Mouse (Mus musculus) left cerebral cortex, postnatal 36 days (tissue): ENCODE data around the gene Nasp. TPM values are rescaled to one million over a fixed set of nuclear protein-coding genes. Genes with fewer than 3 reads are reported as not detected.
"Not testable (repeated sequence)": the region's sequence is repeated elsewhere in the genome, so short reads cannot be mapped to it uniquely, and the experiment has no call there.

Experiments
- DNase-seq, 2 experiments: peaks; one replicate each; pipeline ENCODE4 v3.0.0; 2021 to 2022; ENCODE audit warnings: low spot score in 2 of 2, mixed read lengths in 1 of 2
- intact Hi-C: fragments of 180-260 bp; cut with DNase I; formaldehyde crosslinking; loops from one replicate; pipeline ENCODE4 v1.15.1; 2025
- total RNA-seq, 2 experiments: library from RNA; stranded (reverse); gene quantifications; 2 replicates each; pipeline ENCODE4 v1.2.3; 2021

Nasp gene
- 10 to 100 TPM; 26.9 to 34.8 TPM for total RNA-seq

DNA sequence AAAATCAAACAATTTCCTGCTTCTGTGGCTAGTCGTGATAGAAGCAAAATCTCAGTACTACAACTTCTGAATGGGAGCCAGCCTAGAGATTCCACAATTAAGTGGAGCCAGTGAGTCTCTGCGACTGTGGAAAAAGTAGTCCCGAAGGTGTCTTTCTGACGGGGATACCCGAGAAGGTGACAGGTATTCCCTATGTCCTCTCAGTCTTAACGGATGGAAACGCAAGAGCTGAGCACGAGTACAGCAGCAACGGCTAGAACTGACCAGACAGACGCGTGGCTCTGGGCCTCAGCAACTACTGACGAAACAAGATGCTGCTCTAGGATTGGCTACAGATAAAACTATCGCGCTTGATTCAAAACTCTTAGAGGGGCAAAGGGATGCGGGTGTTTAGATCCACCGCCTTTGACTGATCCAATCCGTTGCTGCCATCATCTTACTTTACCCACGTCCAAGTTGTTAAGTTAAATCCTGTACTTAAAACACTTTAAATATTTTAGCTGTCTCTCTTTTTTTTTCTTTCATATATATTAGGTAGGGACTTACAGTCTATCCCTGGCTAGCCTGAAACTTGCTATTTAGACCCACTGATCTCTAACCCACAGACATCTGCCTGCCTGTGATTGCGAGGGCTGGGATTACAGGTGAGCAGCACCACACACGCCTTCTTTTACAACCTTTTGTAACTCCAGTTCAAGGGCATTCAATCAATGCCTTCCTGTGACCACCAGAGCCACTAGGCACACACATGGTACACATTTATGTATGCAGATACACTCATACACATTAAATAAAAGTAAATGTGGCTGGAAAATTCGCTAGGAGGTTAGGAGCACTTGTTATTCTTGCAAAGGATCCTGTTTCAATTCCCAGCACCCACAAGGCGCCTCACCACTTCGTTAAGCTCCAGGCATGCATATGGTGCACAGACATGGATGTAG lies at the start of gene Nasp:
Gene Nasp (minus strand): TSS at position 220 of the 941 bp plus-strand sequence.
- DNase-seq, result peak; percentile 78 to 83
- intact Hi-C loops, result no loop called here

DNA sequence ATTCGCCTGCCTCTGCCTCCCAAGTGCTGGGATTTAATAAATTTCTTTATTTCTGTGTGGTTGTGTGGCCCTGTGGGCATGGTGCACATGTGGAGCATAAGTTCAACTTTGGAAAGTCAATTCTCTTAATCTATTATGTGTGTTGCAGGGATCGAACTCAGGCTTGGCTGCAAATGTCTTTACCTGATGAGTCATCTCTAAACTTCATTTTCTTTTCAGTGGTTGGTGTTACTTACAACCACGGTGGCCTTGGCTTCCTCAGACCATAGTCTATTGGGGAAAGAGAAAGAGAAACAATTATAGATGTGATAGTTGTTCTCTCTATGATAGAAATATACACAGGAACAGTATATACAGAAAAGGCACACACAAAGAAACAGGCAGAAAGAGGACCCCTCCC lies 48.3 kb upstream of the Nasp start:
- no peak for DNase-seq
- intact Hi-C loops, result no loop called here

DNA sequence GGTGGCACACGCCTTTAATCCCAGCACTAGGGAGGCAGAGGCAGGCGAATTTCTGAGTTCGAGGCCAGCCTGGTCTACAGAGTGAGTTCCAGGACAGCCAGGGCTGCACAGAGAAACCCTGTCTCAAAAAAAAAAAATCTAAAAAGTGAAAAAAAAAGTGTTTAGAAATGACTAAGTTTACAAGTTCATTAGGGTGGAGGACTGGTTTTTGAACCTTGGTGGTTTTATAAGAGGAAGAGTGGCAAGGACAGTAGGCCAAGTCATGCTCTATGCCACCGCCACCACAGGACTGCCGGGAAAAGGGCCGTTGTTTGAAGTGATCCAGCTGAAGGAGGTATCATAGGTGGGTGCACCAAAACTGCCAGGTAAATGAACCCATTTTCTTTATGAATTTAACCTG lies 47.0 kb upstream of the Nasp start:
- DNase-seq, intact Hi-C loops: not testable (repeated sequence)

DNA sequence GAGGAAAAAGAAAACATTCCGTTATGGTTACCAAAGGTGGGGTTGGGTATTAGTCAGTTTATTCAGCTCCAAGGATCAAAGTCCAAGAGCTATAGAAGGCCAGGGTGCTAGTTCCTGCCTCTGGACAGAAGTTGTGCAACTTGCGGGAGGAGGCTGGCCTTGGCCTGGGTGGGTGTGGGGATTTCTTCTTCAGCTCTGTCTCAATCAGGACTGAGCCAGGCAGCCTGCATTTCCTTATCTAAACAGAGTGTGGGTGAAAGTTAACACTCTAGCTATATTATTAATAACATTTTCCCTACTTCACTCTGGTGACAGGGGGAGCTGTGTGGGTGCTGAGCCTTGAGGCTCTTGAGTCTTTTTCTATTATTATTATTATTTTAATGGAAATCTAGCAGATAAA lies 45.0 kb upstream of the Nasp start:
- no peak for DNase-seq
- intact Hi-C loops, result no loop called here

DNA sequence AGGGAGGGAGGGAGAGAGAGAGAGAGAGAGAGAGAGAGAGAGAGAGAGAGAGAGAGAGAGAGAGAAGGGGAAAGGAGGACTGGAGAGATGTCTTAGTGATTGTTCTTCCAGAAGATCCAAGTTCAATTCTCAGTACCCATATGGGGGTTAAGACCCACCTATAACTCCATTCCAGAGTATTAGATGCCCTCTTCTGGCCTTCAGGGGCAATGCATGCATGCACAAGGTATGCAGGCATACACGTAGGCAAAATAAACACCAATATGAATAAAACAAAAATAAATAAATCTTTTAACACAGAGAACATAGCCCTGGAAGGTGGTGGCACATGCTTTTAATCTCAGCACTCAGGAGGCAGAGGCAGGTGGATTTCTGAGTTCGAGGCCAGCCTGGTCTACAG lies 41.5 kb upstream of the Nasp start:
- no peak for DNase-seq
- intact Hi-C loops, result no loop called here

DNA sequence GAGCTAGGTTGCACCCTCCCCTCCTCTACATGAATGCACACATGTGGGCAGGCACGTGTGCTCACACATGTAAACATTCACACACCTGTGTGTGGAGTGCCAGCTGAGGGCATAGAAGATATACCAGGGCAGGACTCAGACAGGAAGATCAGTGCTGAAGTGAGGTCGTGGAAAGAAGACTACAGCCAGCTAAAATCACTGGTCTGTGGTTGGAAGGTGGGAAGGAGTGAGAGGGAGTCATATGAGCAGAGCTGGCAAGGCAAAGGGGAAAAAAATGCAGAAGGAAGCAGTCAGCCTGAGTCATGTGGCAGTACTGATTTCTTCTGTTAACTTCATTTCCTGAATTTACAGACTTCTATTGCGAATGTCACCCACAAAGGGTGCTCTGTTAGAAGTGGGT lies 40.4 kb upstream of the Nasp start:
- intact Hi-C loops, result no loop called here
- DNase-seq, result no peak

GRCm38 (mm10) chr4:116666625-116667024 lies 38.9 kb upstream of the Nasp start:
- no peak for DNase-seq
- intact Hi-C loops, result no loop called here

- intact Hi-C loops, result no loop called here
- no peak for DNase-seq
These were observed 34.3 kb upstream of the Nasp start for GRCm38 (mm10) chr4:116661998-116662397.

DNA sequence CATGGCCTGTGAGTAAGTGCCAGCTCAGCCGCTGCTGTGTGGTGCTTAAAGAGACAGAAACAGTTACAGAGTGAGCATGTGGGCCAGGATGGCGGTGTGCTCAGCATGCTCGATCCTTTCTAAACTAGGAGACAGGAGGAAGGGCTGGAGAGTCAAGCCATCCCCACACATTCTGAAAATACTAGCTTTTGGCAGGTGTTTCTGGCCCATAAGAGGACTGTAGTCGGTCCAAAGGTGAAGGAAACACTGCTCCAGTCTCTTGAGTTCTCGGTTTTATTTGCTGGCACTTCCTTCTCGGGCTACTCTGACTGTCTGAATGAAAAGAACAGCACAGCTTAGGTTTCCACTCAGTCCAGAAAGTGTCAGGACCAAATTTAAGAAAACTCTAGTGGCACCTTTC lies 33.1 kb upstream of the Nasp start:
- DNase-seq, result no peak

DNA sequence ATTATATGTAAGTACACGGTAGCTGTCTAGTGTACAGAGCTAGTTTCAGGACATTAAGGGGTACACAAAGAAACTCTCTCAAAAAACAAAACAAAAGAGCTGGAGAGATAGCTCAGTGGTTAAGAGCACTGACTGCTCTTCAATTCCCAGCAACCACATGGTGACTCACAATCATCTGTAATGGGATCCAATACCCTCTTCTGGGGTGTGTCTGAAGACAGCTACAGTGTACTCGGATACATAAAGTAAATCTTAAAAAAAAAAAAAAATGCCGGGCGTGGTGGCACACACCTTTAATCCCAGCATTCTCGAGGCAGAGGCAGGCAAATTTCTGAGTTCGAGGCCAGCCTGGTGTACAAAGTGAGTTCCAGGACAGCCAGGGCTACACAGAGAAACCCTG lies 32.2 kb upstream of the Nasp start:
- intact Hi-C loops, DNase-seq: not testable (repeated sequence)

More for the DNA sequence above, 33.1 kb upstream of the Nasp start:
- intact Hi-C loops, result no loop called here

DNA sequence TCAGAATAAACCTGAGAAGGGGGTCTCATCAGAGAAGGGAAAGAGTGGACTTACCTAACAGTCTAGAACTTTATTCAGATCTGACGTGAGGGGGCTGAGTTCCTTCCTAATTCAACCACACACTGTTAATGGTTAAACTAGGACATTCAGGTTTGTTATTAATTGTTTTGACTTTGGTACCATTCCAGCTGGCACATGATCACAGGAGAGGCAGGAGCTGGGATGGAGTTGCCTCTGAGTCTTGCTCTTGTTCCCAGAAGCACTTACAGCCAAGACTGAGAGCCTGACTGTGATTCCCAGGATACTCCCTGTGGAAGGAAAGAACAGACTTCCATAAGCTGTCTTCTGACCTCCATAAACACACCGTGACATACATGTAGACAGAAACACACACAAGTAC lies 31.7 kb upstream of the Nasp start:
- no peak for DNase-seq
- intact Hi-C loops, result no loop called here

GRCm38 (mm10) chr4:116657971-116658370 lies 30.2 kb upstream of the Nasp start:
- intact Hi-C loops, result no loop called here
- DNase-seq, result no peak

GRCm38 (mm10) chr4:116655658-116656057 lies 27.9 kb upstream of the Nasp start:
- intact Hi-C loops, result no loop called here
- DNase-seq, result no peak

DNA sequence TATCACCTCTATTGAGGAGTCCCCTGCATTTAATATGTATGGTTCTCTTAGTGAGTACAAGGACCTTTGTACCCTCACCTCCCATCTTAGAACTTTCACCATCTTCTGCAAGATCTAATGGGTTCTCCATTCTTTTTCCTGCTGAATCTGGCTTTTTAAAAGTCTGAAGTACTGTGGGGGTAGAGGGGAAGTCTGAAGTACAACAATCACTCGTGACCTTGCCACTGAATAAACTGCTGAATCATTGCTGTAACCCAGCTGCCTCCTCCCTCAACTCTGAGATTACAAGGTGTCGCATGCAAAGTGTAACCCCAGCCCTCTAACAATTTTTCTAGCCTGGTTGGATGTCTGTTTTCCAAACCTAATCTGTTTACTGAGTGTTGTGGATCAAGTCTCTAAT lies 27.4 kb upstream of the Nasp start:
- intact Hi-C loops, result no loop called here
- no peak for DNase-seq

DNA sequence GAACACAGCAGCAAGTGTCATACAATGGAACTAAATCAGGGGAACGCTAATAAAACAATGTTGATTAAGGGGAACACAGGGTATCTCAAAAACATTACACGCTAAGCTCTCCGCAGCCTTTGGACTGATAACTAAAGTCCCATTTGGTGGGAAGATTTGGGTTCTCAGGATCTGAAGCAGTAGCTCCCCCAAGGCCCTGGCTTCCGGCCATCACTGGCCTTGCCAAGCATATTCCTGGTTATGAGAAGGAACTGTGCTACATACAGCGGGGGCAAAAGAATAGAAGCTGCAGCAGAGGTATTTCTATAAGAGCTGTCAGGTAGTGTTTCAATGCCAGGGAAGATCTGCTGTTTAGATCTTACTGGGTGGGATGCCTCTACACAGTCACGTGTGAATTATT lies 25.5 kb upstream of the Nasp start:
- no peak for DNase-seq
- intact Hi-C loops, result no loop called here

DNA sequence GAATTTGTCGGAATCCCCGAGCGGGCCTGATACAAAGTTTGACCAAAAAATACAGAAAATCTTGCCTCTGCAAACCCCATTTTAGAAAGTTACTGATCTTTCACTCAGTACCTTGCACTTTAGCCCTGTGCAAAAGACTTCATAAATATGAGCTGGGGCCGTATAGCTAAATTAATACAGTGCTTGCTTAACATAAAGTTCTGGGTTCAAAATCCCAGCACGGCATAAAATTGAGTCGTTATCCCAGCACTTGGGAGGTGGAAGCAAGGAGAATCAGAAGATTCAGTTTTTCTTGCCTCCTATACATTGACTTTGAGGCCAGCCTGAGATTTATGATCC lies 24.0 kb upstream of the Nasp start:
- intact Hi-C loops, result loop anchor here (2.0 kb wide), 1 partner anchor 35 kb away; no protein-coding TSS in a partner anchor
- no peak for DNase-seq

DNA sequence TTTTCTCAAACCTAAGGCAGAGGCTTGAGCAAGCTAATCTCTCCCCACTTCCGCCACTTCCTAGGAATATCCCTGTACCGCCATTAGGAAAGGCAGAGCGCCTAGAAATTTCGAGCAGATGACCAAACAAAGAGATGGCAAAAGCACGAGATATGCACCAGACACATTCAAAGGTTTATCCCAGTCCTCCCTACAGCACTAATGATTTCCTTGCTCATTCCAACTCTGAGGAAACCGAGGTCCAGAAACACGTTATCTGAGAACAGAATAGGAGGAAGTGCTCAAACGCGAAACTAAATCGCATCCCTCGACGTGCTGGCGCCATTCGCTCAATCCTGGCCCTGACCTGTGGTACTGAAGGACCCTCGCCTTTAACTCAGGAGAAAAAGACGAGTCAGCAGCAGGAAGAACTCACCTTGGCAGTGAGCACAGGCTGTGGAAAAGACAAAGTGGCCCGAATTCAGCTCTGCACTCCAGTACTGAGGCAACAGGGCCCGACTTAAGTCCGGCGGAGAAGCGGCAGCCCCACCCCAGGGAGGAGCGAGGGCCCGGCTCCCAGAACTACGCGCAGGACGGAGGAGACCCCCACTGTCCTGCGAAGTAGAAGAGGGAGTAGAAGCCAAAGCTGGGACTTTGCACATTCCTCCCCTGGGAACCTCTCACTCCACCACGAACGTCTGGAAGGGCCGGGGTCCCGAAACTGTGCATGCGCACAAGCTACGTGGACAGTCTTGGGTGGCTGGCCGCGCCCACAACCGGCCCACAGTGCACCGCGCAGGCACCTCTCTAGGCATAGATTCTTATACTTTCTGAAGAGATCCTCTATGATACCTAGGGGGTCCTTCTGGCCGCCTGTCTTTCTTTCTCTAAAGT lies 23.4 kb upstream of the Nasp start, which contains the start of gene Akr1a1:
Gene Akr1a1 (minus strand): TSS at position 757 of the 873 bp plus-strand sequence.
- DNase-seq, result peak; percentile 94
- intact Hi-C loops, result loop anchor here (2.0 kb wide), 1 partner anchor 36 kb away; no protein-coding TSS in a partner anchor

GRCm38 (mm10) chr4:116650365-116650764 lies 22.6 kb upstream of the Nasp start:
- no peak for DNase-seq
- intact Hi-C loops, result loop anchor here (2.0 kb wide), 1 partner anchor 36 kb away; no protein-coding TSS in a partner anchor

DNA sequence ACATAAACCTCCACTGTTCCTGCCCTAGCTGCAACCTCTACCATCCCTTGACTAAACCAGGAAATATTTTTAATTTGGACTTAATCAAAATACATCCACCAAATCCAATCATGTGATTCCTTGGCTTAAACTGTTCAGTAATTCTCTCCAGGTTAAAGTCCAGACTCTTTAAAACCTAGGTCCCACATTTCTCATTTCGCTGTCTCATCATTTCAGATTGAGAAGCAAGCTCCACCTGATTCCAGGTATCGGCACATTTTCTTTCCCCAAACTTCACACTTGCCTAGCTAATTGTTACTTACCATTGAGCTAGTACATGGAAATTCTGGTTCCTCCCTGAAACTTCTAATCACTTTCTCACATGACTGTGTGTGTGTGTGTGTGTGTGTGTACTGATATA lies 21.7 kb upstream of the Nasp start:
- DNase-seq, result no peak
- intact Hi-C loops, result no loop called here

DNA sequence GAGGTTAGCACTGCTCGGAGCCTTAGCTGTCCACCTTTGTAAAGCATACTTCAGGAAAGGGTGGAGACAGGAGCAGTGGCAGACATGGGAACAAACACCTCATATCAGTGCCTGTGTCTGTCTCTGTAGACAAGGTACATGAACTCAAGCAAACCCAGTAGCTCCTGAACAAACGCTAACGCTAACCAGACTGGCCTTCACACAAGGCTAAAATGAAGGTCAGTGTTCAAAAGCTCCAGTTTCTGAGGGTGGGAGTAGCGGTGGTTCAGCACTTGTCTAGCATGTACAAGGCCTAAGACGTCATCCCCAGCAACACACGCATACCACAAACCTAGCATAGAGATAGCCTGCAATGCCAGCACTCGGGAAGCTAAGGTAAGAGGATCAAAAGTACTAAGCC lies 17.9 kb upstream of the Nasp start:
- DNase-seq, result no peak
- intact Hi-C loops, result no loop called here
